Mouse (Mus musculus) embryonic facial prominence, embryonic 11.5 days (tissue): ENCODE measurements around the gene Zswim4. TPM values are rescaled to one million over a fixed set of nuclear protein-coding genes. Genes with fewer than 3 reads are reported as not detected.

Source experiments
- ATAC-seq: fragments of 200-750 bp; cut with Nextera tagmentation; replicated peaks from 2 replicates; pipeline ENCODE4 v1.8.0; 2017; ENCODE audit warnings: low read depth; ENCODE audit not compliant: insufficient number of reproducible peaks, low FRiP score, low TSS enrichment
- DNase-seq: peaks from one replicate; pipeline ENCODE4 v3.0.0-alpha.2; 2015; ENCODE audit warnings: low spot score
- H3K27ac ChIP-seq: fragments of 300-500 bp; sonication (generic); replicated peaks from 2 replicates; pipeline ENCODE4 v1.5.1; 2014; ENCODE audit warnings: mild to moderate bottlenecking, low read depth, low read length, control low read depth
- H3K27me3 ChIP-seq: fragments of 300-500 bp; sonication (generic); 2 replicates; pipeline ENCODE4 v1.6.1; 2014; ENCODE audit warnings: mild to moderate bottlenecking, low read length, moderate library complexity, mixed read lengths; ENCODE audit not compliant: control insufficient read depth, insufficient read depth
- H3K36me3 ChIP-seq: fragments of 300-500 bp; sonication (generic); replicated peaks from 2 replicates; pipeline ENCODE4 v1.6.1; 2014; ENCODE audit warnings: low read depth, mild to moderate bottlenecking, low read length, moderate library complexity, mixed read lengths; ENCODE audit not compliant: control insufficient read depth, insufficient read depth
- H3K4me1 ChIP-seq: fragments of 300-500 bp; sonication (generic); 2 replicates; pipeline ENCODE4 v1.6.1; 2014; ENCODE audit warnings: low read length, mixed read lengths; ENCODE audit not compliant: control insufficient read depth, insufficient read depth
- H3K4me2 ChIP-seq: fragments of 300-500 bp; sonication (generic); 2 replicates; pipeline ENCODE4 v1.6.1; 2014; ENCODE audit warnings: low read depth, mild to moderate bottlenecking, control low read depth, low read length, moderate library complexity
- H3K4me3 ChIP-seq: fragments of 300-500 bp; sonication (generic); 2 replicates; pipeline ENCODE4 v1.5.1; 2014; ENCODE audit warnings: low read depth, low read length, control low read depth
- H3K9ac ChIP-seq: fragments of 300-500 bp; sonication (generic); replicated peaks from 2 replicates; pipeline ENCODE4 v1.6.1; 2014; ENCODE audit warnings: mild to moderate bottlenecking, control low read depth, low read length
- H3K9me3 ChIP-seq: fragments of 300-500 bp; sonication (generic); replicated peaks from 2 replicates; pipeline ENCODE4 v1.6.1; 2016; ENCODE audit warnings: mild to moderate bottlenecking, low read length, inconsistent platforms, mixed read lengths; ENCODE audit not compliant: control insufficient read depth
- whole genome bisulfite sequencing: fragments of 180-500 bp; shearing (Covaris S2); extraction: QIAGEN DNeasy Blood & Tissue Kit; methylation state at CpG from one replicate; pipeline ENCODE4 v1.1.7; 2014; 5-methylcytosine and 5-hydroxymethylcytosine counted together
- polyA plus RNA-seq: library from polyadenylated mRNA; unstranded; fragments of >200 nt; fragmentation: Nextera tagmentation; extraction: Ambion mirVana; gene quantifications from 2 replicates; pipeline ENCODE4 v1.2.1, GENCODE M21; 2014

The Zswim4 gene
- polyA plus RNA-seq, 1 experiment from 2014 or later = 15.3 TPM

DNA sequence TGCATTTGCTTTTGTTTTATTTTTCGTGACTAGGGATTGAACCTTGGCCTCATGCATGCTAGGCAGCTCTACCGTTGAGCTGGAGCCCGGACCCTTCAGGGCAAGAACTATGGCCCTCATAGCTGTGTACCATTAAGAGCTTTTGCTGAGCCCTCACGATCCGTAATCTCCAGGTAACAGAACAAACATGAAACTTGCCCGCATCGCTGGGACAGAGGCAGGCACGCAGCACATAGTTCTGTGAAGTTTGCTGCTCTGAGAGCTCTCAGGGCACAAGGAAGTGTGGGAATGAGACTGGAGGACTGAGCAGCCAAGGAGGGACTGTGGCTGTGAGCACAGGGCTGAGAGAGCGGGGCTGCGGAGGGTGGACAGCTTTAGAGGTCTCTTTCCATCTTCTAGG lies 48.2 kb downstream of the Zswim4 start:
- DNase-seq = no peak
- Histone ChIP-seq H3K4me3 (no peak overlapping the region), H3K9ac (no peak overlapping the region), H3K4me1 (peaks cover 5% of the 10 kb centered on the region), H3K27me3 (no peaks in the 10 kb centered on the region), H3K9me3 (no peaks in the 10 kb centered on the region), H3K36me3 (no peaks in the 10 kb centered on the region), H3K27ac (no peak overlapping the region), H3K4me2 (no peak overlapping the region)
- no peak for ATAC-seq
- WGBS = 81% methylated on average over 10 of the region's 10 CpGs

DNA sequence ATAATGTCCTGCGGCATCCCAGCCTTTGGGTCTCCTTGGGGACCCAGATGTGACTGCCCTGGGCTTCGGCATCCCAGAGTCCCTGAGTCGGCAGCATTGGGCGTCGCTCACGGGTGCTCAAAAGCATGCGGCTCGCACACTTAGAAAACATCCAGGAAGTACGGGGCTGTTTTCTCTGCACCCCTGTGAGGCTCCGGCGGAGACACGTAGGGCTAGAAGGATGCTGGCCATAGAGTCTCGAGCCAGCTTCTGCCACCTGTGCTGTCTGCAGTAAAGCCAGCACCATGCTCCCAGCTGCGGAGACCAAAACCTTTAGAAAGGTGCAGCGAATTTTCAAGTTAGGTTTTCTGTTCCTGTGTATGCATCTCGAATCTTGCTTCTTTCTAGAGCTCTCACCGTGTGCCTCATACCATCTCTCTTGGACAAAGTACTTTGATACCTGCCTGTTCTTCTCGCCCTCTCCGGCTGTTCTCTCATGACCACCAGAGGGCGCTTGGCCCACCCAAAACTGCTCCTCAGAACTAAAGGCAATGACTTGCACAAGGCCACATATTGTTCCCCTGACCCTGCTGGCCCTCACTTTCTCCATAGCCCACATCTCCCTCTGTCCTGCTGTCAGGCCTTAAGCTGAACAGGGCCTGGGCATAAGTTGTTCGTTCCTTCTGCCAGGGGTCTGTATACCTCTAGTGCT lies 49.6 kb downstream of the Zswim4 start:
- Histone ChIP-seq H3K9ac (peak overlapping the region; percentile 53), H3K27ac (0 out of 2 replicates have a peak overlapping the region, but pooled peaks have one; percentile 47), H3K27me3 (no peaks in the 10 kb centered on the region), H3K4me2 (peak overlapping the region; percentile 81), H3K9me3 (no peaks in the 10 kb centered on the region), H3K36me3 (no peaks in the 10 kb centered on the region), H3K4me3 (peak overlapping the region; percentile 29), H3K4me1 (peaks cover 9% of the 10 kb centered on the region)
- ATAC-seq (no peak), DNase-seq (peak; percentile 78)
- 3% methylated on average over 21 of the region's 21 CpGs for WGBS

DNA sequence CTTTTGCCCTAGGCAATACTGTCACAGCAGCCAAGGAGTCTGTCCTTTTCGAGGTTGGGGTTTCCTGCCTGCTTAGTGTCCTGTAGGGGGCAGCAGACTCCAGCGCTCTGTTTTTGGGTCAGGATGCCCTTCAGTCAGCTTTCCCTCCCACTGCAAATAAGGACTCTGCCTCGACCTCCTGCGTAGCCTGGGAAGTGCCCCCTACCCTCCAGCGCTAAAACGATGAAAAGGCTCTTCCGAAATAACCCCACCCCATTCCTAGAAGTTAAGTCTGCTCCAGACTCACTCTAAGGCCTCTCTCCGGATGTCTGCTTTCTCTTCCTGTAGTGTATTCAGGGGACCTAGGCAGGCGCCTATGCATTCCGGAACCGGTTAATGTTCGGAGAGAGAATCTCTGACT lies 50.3 kb downstream of the Zswim4 start:
- ATAC-seq = peak; percentile 15; the same call in 1 of the 2 replicates
- peak overlapping the region; percentile 53 for H3K9ac ChIP-seq
- peak overlapping the region; percentile 29 for H3K4me3 ChIP-seq
- no peak overlapping the region for H3K27ac ChIP-seq
- peaks cover 3% of the 10 kb centered on the region; the same call in 1 of the 2 replicates for H3K4me1 ChIP-seq
- WGBS = 0% methylated on average over 12 of the region's 12 CpGs
- no peaks in the 10 kb centered on the region for H3K9me3 ChIP-seq
- DNase-seq = peak; percentile 91
- H3K36me3 ChIP-seq = no peaks in the 10 kb centered on the region; the same call in 1 of the 2 replicates
- H3K27me3 ChIP-seq = no peaks in the 10 kb centered on the region
- H3K4me2 ChIP-seq = peak overlapping the region; percentile 81

DNA sequence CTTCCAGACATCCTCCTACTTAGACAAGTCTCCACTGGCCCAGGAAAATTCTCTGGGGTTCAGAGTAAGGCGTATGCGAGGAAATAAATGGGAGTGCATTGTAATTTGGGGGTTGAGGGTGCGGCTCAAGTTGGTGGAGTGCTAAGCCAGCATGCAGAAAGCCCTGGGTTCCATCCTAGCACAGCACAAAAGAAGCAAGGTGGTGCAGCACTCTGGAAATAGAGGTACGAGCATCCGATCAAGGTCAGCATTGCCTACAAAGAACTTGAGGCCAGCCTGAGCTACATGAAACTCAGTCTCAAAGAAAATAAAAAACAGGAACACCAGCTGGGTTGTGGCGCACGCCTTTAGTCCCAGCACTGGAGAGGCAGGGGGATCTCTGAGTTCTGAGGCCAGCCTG lies 51.7 kb downstream of the Zswim4 start, which contains the start of gene Nanos3:
Gene Nanos3 (minus strand): TSS at position 101 of the 400 bp plus-strand sequence.
- peak within 1 kb of the TSS; percentile 83 for H3K4me3 ChIP-seq
- no peak within 1 kb of the TSS; the same call in 1 of the 2 replicates for H3K27ac ChIP-seq
- peak within 1 kb of the TSS; percentile 99 for H3K9ac ChIP-seq
- DNase-seq = no peak
- H3K27me3 ChIP-seq = no peaks in the 10 kb centered on the region
- H3K9me3 ChIP-seq = no peaks in the 10 kb centered on the region
- H3K4me2 ChIP-seq = peak within 1 kb of the TSS; percentile 89
- WGBS = 88% methylated on average over 7 of the region's 7 CpGs
- peaks cover 9% of the 10 kb centered on the region for H3K4me1 ChIP-seq
- no peak for ATAC-seq
- H3K36me3 ChIP-seq = no peaks in the 10 kb centered on the region; the same call in 1 of the 2 replicates

DNA sequence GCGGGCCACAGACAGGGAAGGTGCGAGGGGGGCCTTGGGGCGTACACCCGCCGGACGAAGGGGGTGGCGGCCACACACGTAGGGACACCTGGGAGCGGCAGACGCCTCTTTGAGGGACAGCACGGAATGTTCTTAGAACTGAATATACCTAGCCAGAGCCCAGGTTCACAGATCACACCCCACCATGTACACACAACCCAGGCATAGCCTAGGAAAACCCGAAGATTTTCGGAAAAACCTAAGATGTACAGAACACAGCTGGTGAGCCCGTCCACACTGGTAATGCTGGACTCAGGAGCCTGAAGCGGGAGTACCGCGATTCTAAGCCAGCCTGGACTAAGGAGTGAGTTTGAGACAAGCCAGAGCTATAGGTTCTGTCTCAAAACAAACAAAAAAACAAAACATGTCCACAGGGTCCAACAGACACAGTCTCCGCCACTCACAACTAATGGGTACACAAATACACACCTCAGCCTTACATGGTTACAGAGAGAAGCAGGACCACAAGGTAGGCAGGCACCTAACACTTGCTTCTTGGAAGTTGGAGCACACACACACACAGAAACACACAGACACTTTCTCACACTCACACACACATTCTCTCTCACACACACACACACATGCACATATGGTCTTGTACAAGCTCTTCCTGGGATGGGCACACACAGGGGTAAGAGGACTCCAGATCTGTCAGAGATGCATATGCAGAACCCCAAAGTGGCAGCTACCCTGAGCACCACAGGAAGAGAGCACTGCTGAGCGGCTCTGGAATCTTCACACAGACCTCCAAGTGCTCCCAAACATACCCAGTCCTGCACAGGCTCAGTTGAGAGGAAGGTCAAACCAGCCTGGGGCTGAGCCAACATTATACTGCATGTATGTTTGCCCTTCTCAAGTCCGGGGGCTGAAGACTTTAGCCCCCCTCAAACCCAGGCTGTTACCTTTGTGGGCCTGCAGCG lies 52.5 kb downstream of the Zswim4 start:
- WGBS = 16% methylated on average over 21 of the region's 21 CpGs
- Histone ChIP-seq H3K4me1 (peaks cover 9% of the 10 kb centered on the region), H3K4me2 (peak overlapping the region; percentile 89), H3K27ac (peak overlapping the region; percentile 89), H3K36me3 (no peaks in the 10 kb centered on the region; the same call in 1 of the 2 replicates), H3K4me3 (peak overlapping the region; percentile 83), H3K9ac (peak overlapping the region; percentile 99), H3K9me3 (no peaks in the 10 kb centered on the region), H3K27me3 (no peaks in the 10 kb centered on the region)
- DNase-seq (no peak), ATAC-seq (no peak)

DNA sequence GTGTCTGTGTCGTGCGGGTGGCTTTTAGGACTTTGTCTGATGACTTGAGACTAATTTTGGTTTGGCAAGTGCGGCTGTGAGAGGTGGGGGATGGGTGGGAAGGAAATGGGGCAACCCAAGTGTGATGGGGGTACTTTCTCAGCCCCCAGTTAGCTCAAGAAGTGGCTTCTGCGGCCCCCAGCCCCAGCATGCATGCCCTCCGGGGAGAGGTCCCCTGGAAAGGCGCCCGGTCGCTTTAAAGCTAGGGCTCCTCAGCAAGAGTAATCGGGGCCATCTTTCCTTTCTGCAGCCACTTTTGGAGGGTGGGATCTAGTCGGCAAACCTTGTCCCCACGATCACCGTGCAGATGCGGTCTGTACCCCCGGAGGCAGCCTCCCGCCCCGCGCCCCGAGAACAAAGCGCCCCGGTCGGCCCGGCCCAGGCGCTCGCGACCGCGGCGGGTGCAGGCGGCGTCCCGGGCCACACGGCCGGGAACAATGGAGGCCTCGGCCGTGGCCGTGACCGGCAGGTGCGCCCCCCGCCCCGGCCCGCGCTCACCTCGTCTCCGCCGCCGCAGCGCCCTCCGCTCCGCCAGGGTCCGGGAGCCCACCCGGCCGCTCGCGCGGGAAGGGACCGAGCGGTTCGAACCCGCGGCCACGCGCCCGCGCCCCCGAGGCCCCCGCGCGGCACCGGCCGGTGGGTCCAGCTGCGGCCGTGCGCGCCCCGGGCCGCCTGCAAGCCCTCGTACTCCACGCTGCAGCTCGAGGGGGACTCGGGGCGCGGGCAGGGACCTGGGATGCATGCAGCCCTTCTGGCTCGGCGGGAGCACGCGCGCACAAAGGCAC lies 53.4 kb downstream of the Zswim4 start:
- Histone ChIP-seq H3K4me1 (peaks cover 9% of the 10 kb centered on the region), H3K36me3 (peaks cover 4% of the 10 kb centered on the region), H3K4me3 (peak overlapping the region; percentile 83), H3K9me3 (no peaks in the 10 kb centered on the region), H3K27ac (peak overlapping the region; percentile 89), H3K27me3 (no peaks in the 10 kb centered on the region), H3K4me2 (peak overlapping the region; percentile 89), H3K9ac (peak overlapping the region; percentile 99)
- WGBS = under 1% methylated on average over 83 of the region's 87 CpGs
- DNase-seq = peak; percentile 72
- ATAC-seq = 0 out of 2 replicates have a peak, but pooled peaks have one; percentile 10

DNA sequence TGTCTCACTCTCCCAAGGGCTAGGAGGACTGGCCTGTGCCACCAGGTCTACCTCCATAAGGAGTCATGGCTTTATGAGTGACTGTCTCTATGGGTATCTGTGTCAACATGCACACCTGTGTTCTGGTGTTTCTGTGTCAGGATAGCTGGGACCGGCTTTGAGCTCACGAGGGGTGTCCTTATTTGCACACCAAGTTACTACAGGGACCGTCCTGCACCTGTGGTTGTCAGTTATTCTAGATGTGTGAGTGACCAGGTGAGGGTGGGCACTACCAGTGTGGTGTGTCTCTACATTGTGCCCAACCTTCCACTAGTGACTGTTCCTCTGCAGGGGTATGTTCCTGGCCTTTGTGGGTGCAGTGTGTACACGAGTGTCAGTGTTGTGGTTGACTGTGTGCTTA lies 54.0 kb downstream of the Zswim4 start:
- Histone ChIP-seq H3K4me2 (peak overlapping the region; percentile 89), H3K9ac (peak overlapping the region; percentile 99), H3K4me1 (peaks cover 9% of the 10 kb centered on the region), H3K27ac (peak overlapping the region; percentile 89; the same call in 1 of the 2 replicates), H3K9me3 (no peaks in the 10 kb centered on the region), H3K36me3 (peaks cover 6% of the 10 kb centered on the region), H3K27me3 (no peaks in the 10 kb centered on the region), H3K4me3 (peak overlapping the region; percentile 83)
- ATAC-seq (no peak), DNase-seq (no peak)
- 56% methylated on average over 4 of the region's 4 CpGs for WGBS
